Mouse (Mus musculus): ENCODE measurements around the gene Gm10382.
"Not testable (repeated sequence)": the region's sequence is repeated elsewhere in the genome, so short reads cannot be mapped to it uniquely, and the experiment has no call there.

Gene Gm10382

DNA sequence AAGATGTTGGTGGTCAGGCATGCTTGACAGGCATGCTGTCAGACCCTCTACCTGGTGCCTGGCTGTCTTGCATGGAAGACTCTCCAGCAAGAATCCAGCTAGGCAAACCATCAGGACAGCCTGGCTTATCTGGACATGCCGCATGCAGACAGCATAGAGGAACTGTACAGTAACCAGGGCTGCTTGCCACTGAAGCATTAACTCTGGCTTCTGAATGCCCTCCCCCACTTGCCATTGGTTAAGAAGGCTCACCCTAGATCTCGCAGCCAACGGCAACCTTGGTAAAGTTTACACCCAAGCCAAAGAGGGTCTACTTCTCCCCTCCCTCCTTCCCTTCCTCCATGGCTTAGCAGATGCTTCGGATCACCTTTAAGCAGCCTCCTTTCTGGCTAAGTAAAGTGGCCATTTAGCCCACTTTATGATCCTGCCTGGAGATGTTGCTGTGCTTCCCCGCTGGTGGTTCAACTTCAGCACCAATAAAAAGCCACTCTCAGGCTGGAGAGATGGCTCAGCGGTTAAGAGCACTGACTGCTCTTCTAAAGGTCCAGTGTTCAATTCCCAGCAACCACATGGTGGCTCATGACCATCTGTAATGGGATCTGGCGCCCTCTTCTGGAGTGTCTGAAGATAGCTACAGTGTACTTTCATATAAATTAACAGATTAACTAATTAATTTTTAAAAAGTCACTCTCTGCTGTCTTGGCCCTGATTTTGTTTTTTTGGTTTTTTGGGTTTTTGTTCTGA lies 18.0 kb upstream of the Gm10382 start:
- DNase-seq: no peak

DNA sequence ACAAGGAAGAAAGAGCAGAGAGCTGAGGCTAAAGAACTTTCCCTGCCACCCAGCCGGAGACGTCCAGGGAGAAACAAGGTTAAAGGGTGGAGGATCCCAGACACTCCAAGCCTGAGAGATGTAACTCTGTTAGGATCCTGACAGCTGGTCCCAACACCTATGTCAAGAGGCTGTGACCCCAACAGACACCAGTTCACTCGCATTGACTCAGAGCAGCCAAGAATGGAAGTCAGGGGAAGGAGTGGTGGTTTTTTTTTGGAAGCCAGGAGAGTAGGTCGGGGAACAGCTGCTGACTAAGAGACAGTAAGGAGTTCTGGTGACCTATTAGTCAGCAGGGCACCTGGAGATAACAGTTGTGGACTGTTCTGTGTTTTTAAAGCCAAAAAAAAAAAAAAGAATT lies 17.1 kb upstream of the Gm10382 start:
- DNase-seq: no peak

DNA sequence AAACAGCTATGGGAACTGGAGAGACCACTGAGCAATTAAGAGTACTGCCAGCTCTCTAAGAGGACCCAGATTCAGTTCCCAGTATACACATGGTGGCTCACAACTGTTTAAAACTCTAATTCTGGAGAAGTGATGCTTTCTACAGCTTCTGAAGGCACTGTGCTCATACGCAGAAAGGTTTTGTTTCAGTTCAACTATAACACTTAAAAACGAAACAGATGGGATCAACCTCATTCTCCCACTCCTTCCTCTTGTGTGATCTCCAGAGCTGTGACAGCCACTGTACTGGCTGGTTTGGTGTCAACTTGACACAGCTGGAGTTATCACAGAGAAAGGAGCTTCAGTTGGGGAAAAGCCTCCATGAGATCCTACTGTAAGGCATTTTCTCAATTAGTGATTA lies 13.3 kb upstream of the Gm10382 start:
- DNase-seq: no peak

DNA sequence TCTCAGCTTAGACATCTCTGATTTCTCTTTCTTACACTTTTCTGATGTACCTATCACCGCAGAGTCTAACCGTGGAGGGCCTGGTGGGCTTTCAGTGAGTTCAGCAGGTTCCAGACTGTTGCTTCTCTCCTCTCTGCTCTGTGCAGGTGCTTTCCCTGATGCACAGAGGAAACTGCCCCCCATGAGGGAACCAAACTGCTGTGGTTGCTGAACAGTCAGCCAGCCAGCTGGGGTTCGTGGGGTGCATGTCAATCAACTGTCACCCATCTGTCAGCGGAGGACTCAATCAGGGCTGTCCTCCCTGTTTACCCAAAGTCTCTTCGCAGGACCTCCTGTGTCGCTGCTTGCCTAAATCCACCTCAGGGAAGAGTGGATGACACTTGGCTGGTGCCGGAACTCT lies 11.9 kb upstream of the Gm10382 start:
- DNase-seq: no peak

DNA sequence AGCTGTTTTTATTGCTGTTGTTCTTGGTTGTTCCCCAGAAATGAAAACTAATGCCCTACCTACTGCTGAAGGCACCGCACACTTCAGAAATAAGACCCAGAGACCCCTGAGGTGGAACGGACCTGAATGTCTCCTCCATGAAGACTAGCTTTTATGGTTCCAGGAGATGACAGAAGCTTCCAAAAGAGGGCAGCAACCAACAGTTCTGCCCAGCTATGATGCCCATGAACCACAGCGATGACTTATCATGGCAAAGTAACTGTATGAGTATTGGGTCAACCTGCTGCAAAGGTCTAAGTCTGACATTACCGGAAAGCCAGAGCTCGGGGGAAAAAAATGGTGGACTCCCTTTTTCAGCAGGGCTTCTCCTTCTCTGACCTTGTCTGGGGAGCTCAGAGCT lies 10.2 kb upstream of the Gm10382 start:
- DNase-seq: no peak

DNA sequence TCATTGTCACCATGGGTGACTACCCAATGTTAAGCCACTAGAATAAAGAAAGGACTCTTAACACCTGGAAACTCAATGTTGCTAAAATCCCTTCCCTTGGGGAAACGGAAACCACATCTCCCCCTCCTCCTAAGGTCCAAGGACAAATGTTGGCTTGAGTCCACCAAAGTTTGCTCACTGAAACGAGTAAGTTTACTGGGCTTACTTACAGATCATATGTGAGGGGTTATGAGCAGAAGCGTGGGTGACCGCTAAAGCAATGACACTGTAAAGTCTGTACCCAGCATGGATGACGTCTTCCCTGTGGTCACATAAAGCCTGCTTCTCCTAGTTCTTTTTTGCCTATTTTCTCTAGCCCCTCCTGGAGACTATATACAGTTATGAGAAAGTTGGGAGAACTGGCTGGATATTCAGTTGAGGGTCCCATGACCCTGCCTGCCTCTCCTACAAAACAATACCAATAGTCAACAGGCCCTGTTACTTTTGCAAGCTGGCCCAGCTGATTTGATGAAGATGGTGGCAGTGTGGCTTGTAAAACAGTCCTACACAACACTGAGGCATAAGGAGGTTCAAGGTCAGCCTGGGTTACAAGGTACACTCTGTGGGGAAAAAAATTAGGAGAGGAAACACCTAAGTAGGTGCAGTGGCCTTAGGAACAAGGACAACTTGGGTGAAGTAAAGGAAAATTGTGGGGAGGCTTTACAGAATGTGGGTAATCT lies 7.0 kb upstream of the Gm10382 start:
- no peak for DNase-seq

DNA sequence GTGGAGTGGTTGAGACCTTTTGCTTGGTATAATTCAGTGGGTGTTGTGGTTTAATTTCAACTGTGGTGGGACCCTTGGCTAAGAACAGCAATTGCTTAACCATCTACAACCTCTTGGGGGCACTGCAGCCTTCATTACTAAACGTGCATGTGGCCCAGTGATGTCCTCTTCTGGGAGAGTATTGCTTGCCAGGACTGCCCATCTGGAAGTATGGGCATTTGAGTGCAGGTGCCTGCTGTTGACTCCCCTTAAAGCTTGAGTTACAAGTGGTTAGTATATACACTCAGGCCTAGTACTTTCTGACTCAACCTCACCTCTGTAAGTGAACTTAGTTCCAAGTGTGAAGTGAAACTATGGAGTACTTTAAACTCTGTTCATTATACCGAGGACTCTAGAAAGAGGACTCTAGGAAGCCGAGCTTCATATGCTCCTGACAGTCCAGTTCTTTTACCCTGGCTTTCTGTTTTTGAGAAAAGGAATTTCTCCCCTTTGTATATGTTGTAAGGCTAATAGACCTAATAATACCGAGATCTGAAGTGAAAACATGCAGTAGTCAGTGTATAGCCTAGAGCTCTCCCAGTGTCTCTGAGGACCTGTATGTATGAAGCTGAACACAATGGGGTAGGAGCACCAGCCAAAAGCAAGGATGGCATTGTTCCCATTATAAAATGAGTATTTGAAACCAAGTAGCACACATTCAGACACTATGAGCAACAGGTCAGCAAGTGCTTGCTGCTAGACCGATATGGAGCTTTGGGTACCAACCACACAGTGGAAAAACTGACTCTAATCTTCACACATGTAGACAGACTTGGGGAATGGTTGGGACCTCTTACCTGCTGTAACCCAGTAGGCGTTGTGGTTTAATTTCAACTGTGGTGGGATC lies 6.2 kb upstream of the Gm10382 start:
- DNase-seq: peak; percentile 61

DNA sequence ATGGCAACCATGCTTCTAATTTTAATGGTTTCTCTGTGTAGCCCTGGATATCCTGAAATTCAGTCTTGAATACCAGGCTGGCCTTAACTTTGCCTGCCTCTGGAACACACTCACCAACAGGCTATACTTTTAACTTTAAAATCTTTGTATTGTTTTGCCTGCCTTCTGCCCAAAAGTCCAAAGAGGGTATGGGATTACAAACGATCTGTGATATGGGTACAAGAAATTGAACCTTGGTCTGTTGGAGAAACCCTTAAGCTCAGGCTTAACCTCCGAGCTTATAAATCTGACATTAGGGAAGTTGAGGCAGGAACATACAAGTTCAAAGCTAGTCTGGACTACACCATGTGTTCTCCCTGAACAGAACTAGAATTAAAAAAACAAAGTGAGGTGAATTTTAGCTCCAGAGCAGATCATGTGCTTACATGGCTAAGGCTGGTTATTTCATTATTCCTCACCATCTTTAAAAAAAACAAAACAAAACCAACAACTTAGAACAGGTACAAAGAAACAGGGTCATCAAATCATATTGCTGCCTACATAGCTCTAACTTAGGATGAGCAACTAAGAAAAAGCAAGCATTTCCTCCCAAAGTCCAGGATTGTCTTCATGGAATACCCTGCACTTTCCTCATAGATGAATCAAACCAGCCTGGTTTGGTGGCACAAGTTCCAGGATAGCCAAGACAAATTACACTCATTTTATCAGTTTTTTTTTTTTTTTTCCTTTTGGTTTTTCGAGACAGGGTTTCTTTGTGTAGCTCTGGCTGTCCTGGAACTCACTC lies 5.3 kb upstream of the Gm10382 start:
- no peak for DNase-seq

DNA sequence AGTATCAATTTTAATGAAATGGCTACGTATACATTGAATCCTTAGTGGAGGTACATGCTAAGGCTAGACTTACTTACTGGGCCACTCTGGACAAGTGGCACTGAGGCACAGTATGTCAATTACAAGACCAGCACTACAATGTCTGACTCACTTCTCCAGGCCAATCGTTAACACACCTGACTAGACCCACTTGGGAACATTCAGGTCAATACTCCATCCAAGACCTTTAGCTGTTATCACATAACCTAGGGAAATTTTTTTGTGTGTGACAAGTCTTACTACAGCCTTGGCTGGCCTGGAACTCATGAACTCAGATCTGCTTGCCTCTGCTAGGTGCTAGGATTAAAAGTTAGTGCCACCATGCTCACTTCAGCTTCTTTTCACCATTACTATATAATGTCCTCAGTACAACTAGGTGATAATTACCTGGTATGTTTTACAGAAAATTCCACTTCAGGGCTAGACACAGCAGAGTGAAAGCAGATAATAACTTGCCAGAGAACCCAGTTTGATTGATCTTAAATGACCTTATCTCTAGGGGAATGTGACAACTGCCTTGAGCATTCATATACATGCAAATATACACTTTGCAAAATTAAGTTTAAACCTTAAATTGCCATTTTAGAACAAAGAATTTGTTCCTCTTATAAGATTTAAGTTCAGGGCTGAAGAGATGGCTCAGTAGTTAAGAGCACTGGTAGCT lies 4.5 kb upstream of the Gm10382 start:
- no peak for DNase-seq

DNA sequence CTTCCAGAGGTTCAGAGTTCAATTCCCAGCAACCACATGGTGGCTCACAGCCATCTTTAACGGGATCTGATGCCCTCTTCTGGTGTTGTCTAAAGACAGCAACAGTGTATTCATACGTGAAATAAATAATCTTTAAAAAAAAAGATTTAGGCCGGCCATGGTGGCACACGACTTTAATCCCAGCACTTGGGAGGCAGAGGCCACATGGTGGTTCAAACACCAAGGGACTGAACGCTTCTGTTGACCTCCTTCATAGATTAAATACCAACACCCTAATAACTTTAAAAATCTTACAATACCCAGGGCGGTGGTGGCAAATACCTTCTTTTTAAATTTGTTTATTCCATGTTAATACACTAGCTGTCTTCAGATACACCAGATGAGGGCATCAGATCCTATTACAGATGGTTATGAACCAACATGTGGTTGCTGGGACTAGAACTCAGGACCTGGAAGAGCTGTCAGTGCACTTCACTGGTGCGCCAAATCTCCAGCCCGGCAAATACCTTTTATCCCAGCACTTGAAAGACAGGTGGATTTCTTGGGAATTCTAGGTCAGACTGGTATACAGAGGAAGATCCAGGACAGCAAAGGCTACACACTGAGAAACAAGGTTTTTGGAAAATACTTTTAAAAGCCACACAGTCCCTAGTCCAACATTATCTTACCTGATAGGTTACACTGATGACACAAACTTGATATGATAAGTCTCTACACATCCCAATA lies 3.7 kb upstream of the Gm10382 start:
- no peak for DNase-seq

DNA sequence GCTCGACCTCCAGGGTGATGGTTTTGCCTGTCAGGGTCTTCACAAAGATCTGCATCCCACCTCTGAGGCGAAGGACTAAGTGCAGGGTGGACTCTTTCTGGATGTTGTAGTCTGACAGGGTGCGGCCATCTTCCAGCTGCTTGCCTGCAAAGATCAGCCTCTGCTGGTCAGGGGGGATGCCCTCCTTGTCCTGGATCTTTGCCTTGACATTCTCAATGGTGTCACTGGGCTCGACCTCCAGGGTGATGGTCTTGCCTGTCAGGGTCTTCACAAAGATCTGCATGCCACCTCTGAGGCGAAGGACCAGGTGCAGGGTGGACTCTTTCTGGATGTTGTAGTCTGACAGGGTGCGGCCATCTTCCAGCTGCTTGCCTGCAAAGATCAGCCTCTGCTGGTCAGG lies 1.8 kb upstream of the Gm10382 start:
- DNase-seq: not testable (repeated sequence)

DNA sequence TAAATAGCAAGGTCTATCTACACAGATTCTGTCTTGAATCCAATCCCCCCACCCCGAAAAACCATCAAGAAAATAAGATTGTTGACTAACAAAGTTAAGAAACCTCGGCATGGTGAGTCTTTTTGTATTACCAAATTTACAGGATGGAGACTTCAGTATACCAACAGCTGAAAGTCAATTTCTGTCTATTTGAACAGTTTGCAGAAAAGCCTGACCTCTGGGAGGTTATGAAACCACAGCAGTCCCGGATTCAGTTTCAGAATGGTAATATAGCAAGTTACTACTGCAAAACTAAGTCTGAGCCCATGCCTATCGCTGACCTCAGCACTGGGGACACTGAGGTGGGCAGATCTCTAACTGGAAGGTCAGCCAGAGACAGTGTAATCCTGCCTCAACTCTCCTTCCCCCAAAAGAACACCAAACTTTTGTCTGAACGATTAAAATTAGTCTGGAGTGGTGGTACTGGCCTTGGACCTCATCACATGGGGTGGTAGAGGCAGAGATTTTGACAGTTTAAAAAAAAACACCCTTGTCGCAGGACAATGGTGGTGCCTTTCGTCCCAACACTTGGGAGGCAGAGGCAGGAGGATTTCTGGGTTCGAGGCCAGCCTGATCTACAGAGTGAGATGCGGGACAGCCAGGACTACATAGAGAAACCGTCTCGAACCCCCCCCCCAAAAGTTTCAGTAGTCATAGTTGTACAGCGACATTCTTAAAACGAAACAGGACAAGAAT lies 597 bp upstream of the Gm10382 start:
- no peak for DNase-seq

DNA sequence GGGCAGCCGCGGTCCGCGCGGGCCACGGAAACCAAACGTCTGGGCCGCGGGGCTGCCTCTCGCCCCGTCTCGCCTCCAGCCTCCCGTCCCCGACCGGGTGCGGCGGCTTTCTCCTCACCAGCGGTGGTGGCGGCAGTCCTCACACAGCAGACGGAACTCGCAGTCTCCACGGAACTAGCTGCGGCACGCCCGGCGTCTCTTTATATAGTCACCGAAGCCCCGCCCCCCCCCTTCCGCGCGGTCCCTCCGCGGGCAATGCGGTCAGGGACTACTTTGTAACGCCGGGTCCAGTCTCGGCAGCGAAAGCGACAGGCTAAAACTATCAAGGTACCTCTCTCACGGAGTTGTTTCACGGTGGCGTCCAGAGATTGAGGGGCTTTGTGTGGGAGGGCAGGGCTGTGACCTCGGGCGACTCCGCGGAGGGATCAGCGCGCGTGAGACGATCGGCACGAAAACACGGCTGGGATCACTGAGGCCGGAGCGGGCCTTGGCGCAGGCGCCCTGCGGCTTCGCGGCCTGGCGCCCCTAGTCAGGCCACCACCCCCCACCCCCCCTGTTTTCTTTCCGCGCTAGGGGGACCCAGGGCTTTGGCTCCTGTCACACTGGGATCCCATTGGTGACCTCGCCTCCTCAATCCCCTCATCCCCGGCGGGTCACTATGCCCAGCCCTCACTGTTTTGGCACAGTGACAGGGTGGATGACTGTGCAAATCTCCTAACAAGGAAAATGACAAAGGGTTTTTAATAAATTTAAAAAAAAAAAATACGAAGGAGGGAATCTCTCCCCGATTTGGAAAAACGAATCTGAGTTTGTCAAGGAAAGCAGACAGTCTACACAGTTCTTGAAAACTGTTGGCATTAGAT lies 688 bp downstream of the Gm10382 start, which contains the start of gene Ubc:
Gene Ubc, minus strand, starts transcription at position 624 of the 863 bp plus-strand sequence.
- peak; percentile 82 for DNase-seq

DNA sequence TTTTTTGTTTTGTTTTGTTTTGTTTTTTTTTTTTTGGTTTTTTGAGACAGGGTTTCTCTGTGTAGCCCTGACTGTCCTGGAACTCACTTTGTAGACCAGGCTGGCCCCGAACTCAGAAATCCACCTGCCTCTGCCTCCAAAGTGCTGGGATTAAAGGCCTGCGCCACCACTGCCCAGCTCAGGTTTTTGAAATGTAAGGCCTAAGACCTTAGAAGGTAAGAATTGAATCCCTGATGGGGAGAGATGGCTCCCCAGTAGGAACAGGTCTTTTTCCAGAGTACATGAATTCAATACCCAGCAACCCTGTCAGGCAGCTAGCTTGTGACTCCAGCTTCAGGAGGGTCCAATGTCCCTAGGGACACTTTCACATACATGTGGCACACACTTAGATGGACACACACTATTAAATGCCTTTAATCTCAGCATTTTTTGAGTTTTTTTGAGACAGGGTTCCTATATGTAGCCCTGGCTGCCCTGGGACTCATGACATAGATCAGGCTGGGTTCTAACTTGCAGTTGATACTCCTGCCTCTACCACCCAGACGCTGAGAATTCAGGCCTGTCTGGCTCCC lies 1.9 kb downstream of the Gm10382 start:
- no peak for DNase-seq

DNA sequence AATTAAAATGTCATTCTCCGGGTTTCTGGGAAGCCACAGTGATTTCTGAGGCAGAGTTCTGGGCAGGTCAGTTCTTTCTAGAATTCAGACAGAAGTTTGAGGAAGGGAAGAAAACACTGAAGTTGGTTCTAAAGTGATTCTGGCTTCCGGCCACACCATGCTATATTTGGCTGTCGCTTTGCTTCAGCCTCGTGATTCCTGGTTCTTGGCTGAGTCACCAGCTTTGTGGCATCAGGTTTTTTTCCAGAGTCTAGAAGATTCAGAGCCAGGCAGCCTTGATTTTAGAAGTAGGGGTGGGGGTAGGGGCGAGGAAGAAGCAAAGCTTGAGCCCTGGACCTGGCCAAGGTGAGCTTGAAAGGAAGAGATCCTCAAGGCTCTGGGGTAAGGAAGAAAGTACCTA lies 2.5 kb downstream of the Gm10382 start:
- peak; percentile 90 for DNase-seq

DNA sequence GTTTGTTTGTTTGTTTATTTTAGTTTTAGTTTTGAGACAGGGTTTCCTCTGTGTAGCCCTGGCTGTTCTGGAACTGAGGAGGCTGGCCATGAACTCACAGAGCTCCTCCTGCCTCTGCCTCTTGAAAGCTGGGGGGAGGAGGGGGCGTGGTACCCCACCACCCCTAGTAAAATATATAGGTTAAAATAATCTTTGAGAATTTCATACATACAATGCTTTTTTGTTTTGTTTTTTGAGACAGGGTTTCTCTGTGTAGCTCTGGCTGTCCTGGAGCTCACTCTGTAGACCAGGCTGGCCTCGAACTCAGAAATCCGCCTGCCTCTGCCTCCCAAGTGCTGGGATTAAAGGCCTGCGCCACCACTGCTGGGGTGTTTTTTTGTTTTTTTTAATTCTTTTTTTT lies 3.1 kb downstream of the Gm10382 start:
- DNase-seq: not testable (repeated sequence)

DNA sequence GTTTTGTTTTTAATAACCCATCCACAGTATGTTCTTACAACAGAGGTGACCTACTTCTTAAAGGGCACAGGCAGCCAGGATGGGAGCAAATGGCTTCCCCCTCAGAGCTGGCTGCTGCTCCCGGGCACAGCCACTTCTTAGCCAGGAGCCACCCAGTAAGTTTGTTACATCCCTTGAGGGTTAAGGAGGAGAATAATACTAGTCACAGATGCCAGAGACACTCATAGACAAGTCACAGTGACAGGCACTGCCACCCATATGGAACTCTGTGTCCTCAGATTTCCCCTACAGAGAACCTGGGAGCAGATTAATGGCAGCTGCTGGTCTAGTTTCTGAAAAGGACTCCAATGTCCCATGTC lies 3.5 kb downstream of the Gm10382 start:
- DNase-seq: no peak

DNA sequence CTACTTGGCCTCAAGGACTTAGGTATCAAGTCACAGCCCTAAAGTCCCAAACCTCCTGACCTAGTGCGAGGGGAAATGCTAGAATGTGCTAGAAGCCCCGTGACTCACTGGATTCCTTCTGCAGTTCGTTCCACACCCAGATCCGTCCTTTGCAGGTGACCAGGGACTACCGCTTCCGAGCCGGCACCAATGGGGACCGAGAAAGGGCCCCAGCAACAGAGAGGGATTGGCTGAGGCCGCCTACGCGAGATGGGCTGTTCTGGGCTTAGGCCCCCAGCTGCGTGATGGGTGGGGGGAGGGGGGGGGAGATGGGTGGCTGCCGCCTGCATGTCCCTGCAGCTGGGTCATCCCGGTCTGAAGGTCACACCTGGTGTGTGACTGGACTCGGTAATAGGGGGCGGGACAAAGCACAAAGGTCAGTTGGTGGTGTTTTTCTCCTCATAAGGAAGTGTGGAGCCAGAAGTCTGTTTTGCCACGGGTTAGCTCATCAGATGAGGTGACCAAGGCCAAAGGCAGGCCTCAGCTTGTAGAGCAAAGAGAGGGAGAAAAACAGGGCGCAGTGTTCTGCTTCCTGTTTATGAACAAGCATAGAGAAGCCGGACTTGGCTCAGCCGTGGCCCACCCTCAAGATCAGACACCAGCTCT lies 4.0 kb downstream of the Gm10382 start:
- peak; percentile 96 for DNase-seq

Data from right cerebral cortex, adult 18-20 months (tissue).